Mouse (Mus musculus): Measurements from ENCODE around the gene Trpd52l3. TPM values are rescaled to one million over a fixed set of nuclear protein-coding genes. Genes with fewer than 3 reads are reported as not detected.
"Not testable (repeated sequence)": the region's sequence is repeated elsewhere in the genome, so short reads cannot be mapped to it uniquely, and the experiment has no call there.

The Trpd52l3 gene
- polyA plus RNA-seq, 1 experiment from 2014 or later = not detected

- Histone ChIP-seq H3K36me3 (ENCODE audit: insufficient read depth) (no peaks in the 10 kb centered on the region), H3K4me3 (ENCODE audit: low read depth, low read length) (no peak overlapping the region), H3K4me1 (ENCODE audit: insufficient read depth) (no peaks in the 10 kb centered on the region), H3K9me3 (ENCODE audit: low read depth, low read length) (no peaks in the 10 kb centered on the region), H3K27me3 (ENCODE audit: insufficient read depth, low read length) (no peaks in the 10 kb centered on the region), H3K4me2 (no peak overlapping the region), H3K9ac (no peak overlapping the region), H3K27ac (ENCODE audit: low read depth) (no peak overlapping the region)
- TF ChIP-seq CTCF (IDR thresholded peaks at IDR 0.05; ENCODE audit: low read depth) = no peak
- DNase-seq (no peak), ATAC-seq (ENCODE audit: insufficient read depth) (no peak)
- whole genome bisulfite sequencing = 67% methylated on average over 3 of the region's 3 CpGs
Observed at GRCm38 (mm10) chr19:30006371-30006770, 2.8 kb downstream of the Trpd52l3 start.

DNA sequence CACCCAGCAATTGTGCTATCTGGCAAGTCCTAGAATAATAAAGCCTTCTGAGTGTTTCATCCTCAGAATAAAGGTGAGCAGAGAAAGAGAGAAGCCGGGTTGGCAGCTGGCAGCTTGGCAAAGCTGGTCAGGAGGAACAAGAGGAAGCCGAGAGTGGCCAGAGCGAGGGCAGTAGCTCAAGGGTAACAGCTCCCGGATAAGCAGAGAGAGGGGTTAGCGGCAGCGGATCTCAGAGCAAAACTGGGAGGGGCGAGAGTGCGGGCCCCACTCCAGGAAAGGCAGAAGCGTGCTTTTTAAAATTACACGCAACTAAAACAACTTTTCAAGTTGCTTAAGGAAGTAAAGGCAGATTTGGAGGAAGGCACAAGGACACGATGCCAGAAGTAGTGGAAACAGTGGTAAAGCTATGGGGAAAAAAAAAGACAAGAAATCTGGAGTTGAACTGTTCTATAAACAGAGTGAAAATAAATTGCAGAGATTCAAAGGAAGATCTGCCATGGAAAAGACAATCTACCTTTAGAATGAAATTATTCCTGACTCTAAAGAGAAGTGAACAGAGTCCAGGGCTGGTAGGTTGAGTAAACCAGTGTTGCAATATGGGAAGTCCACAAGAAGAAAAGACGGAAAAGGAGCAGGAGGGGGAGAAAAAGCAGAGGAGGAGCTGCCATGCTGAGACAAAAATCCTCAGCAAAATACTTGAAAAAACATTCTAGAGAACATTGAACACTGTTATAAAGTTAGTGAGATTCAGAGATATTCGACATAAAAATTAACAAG is 7.1 kb downstream of the Trpd52l3 start:
- Histone ChIP-seq H3K9me3 (ENCODE audit: low read depth, low read length) (no peaks in the 10 kb centered on the region), H3K27me3 (ENCODE audit: insufficient read depth, low read length) (no peaks in the 10 kb centered on the region), H3K27ac (ENCODE audit: low read depth) (no peak overlapping the region), H3K9ac (no peak overlapping the region), H3K4me3 (ENCODE audit: low read depth, low read length) (no peak overlapping the region), H3K4me1 (ENCODE audit: insufficient read depth) (no peaks in the 10 kb centered on the region), H3K4me2 (0 out of 2 replicates have a peak overlapping the region, but pooled peaks have one; percentile 5), H3K36me3 (ENCODE audit: insufficient read depth) (no peaks in the 10 kb centered on the region)
- 54% methylated on average over 13 of the region's 13 CpGs for WGBS
- DNase-seq = no peak
- no peak for TF ChIP-seq CTCF (IDR thresholded peaks at IDR 0.05; ENCODE audit: low read depth)
- no peak for ATAC-seq (ENCODE audit: insufficient read depth)

- Histone ChIP-seq H3K36me3 (ENCODE audit: insufficient read depth) (no peaks in the 10 kb centered on the region), H3K4me3 (ENCODE audit: low read depth, low read length) (no peak overlapping the region), H3K4me1 (ENCODE audit: insufficient read depth) (no peaks in the 10 kb centered on the region), H3K9me3 (ENCODE audit: low read depth, low read length) (no peaks in the 10 kb centered on the region), H3K27me3 (ENCODE audit: insufficient read depth, low read length) (no peaks in the 10 kb centered on the region), H3K9ac (no peak overlapping the region), H3K4me2 (no peak overlapping the region), H3K27ac (ENCODE audit: low read depth) (no peak overlapping the region)
- TF ChIP-seq CTCF (IDR thresholded peaks at IDR 0.05; ENCODE audit: low read depth) = no peak
- DNase-seq (no peak), ATAC-seq (ENCODE audit: insufficient read depth) (no peak)
- 71% methylated on average over 3 of the region's 3 CpGs for WGBS
Observed at GRCm38 (mm10) chr19:30014331-30014730, 10.7 kb downstream of the Trpd52l3 start.

- H3K4me3 ChIP-seq (ENCODE audit: low read depth, low read length) = no peak overlapping the region
- H3K4me1 ChIP-seq (ENCODE audit: insufficient read depth) = no peaks in the 10 kb centered on the region
- whole genome bisulfite sequencing = 52% methylated on average over 6 of the region's 6 CpGs
- no peaks in the 10 kb centered on the region for H3K36me3 ChIP-seq (ENCODE audit: insufficient read depth)
- H3K9me3 ChIP-seq (ENCODE audit: low read depth, low read length) = no peaks in the 10 kb centered on the region
- ATAC-seq (ENCODE audit: insufficient read depth) (no peak), DNase-seq (no peak)
- no peak for TF ChIP-seq CTCF (IDR thresholded peaks at IDR 0.05; ENCODE audit: low read depth)
- no peak overlapping the region for H3K27ac ChIP-seq (ENCODE audit: low read depth)
- H3K4me2 ChIP-seq = no peak overlapping the region
- H3K9ac ChIP-seq = no peak overlapping the region
- H3K27me3 ChIP-seq (ENCODE audit: insufficient read depth, low read length) = no peaks in the 10 kb centered on the region
Observed at GRCm38 (mm10) chr19:30016156-30016555, 12.6 kb downstream of the Trpd52l3 start.

DNA sequence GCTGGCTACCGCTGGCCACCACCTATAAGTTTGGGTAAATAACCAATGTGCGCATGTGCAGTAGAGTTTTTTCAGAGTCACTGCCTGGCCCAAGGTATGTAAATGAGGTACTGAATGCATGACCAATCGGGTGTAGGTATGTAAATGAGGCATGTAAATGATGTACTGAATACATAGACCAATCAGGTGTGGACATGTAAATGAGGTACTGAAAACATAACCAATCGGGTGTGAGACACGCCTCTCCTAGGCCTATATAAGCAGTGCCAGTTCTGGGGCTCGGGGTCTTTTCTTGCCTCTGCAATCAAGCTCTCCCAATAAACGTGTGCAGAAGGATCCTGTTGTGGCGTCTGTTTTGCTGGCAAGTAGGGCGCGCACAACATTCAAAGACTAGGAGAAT is 19.8 kb downstream of the Trpd52l3 start:
- not testable (repeated sequence) for DNase-seq; ATAC-seq (ENCODE audit: insufficient read depth); H3K4me3 ChIP-seq (ENCODE audit: low read depth, low read length)

DNA sequence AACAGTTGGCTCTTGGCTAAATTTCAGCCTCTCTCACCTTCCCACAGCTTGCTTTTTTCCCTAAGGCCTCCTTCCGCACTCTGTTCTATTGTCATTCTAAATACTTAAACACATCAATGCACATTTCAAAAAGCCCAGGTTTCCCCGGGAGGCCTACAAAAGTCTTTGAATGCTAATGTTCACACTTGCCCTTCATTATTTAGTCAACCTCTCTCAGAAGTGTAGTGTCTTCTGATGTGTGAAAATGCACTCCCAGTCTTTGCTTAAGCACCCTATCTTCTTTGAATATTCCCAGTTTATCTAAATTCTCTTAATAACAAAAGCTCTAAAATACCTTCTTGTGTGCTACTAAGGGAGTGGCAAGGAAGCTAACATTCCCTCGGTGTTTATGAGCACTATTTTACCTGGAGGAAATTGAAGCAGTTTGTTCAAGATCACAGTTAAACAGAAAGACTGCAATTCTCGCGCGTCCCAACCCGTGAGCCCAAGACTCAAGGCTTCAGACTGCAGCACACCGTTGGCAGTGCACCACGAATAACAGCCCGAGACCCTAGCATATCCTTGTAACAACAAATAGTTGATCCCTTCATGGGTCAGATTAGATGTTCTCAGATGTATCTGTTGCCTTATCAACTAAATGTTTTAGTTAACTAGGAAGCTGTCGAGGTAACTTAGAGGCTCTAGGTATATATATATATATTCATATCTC is 25.6 kb downstream of the Trpd52l3 start:
- Histone ChIP-seq H3K27me3 (ENCODE audit: insufficient read depth, low read length) (no peaks in the 10 kb centered on the region), H3K36me3 (ENCODE audit: insufficient read depth) (no peaks in the 10 kb centered on the region), H3K9me3 (ENCODE audit: low read depth, low read length) (no peaks in the 10 kb centered on the region), H3K9ac (no peak overlapping the region), H3K4me1 (ENCODE audit: insufficient read depth) (peaks cover 10% of the 10 kb centered on the region), H3K27ac (ENCODE audit: low read depth) (no peak overlapping the region), H3K4me2 (peak overlapping the region; percentile 75), H3K4me3 (ENCODE audit: low read depth, low read length) (no peak overlapping the region)
- no peak for ATAC-seq (ENCODE audit: insufficient read depth)
- TF ChIP-seq CTCF (IDR thresholded peaks at IDR 0.05; ENCODE audit: low read depth) = no peak
- 49% methylated on average over 11 of the region's 11 CpGs for WGBS
- peak; percentile 19 for DNase-seq

More for the DNA sequence above, 19.8 kb downstream of the Trpd52l3 start:
- not testable (repeated sequence) for H3K4me1 ChIP-seq (ENCODE audit: insufficient read depth); H3K4me2 ChIP-seq; H3K27me3 ChIP-seq (ENCODE audit: insufficient read depth, low read length); H3K9ac ChIP-seq; H3K27ac ChIP-seq (ENCODE audit: low read depth); H3K36me3 ChIP-seq (ENCODE audit: insufficient read depth); H3K9me3 ChIP-seq (ENCODE audit: low read depth, low read length)
- WGBS = 90% methylated on average over 10 of the region's 10 CpGs

DNA sequence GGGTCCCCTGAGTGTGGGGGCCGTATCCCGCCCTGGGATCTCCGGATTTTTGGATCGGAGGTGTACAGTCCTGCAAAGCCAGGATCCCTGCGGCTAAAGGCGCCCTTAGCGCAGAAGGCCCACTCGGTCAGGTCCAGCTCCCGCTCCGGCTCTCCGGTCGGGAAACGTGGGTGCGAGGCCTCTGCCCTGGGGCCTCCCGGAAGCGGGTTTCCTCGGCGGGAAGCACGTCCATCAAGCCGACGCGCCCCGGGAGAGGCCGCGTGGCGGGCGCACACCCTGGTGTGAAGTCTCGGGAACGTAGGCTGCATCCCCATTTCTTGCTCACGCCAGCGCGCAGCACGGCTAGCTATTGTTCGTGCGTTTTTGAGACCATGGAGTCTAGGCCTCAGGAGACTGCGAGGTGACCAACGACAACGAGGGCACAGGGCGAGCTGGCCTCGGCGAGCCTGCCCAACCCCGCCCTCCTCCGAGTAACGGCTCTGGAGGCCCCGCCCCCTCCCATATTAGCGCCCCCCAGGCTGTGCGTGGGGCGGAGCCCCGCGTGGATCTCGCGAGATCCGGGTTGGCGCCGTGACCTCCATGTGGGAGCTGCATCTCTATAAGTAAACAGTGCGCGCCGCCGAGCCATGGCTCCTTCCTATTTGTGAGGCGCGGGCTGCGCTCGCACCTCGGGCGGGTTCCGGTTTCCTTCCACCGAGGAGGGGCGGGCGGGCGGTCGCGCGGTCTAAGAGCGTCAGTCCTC is 26.5 kb downstream of the Trpd52l3 start, which contains the start of gene Uhrf2:
TSS of gene Uhrf2 (plus strand) at position 620 of the 742 bp plus-strand sequence.
- Histone ChIP-seq H3K9me3 (ENCODE audit: low read depth, low read length) (no peaks in the 10 kb centered on the region), H3K4me2 (peak within 1 kb of the TSS; percentile 75), H3K36me3 (ENCODE audit: insufficient read depth) (no peaks in the 10 kb centered on the region), H3K4me3 (ENCODE audit: low read depth, low read length) (peak within 1 kb of the TSS; percentile 99), H3K9ac (peak within 1 kb of the TSS; percentile 99), H3K27ac (ENCODE audit: low read depth) (peak within 1 kb of the TSS; percentile 94), H3K27me3 (ENCODE audit: insufficient read depth, low read length) (no peaks in the 10 kb centered on the region), H3K4me1 (ENCODE audit: insufficient read depth) (peaks cover 12% of the 10 kb centered on the region)
- ATAC-seq (ENCODE audit: insufficient read depth) (peak; percentile 98), DNase-seq (peak; percentile 99)
- no peak for TF ChIP-seq CTCF (IDR thresholded peaks at IDR 0.05; ENCODE audit: low read depth)
- WGBS = 2% methylated on average over 74 of the region's 74 CpGs
